Mouse (Mus musculus) spleen, adult 2 months (tissue): Measurements from ENCODE around the gene Tmem203. TPM values are rescaled to one million over a fixed set of nuclear protein-coding genes. Genes with fewer than 3 reads are reported as not detected.
"Not testable (repeated sequence)": the region's sequence is repeated elsewhere in the genome, so short reads cannot be mapped to it uniquely, and the experiment has no call there.

Experiments
- DNase-seq, 2 experiments: peaks; one replicate each; pipeline versions ENCODE4 v3.0.0 to v3.0.0-alpha.2; 2012 to 2021; ENCODE audit warnings: low spot score in 2 of 2, low read depth in 1 of 2
- H3K27ac ChIP-seq: fragments of 200-500 bp; 2 replicates; pipeline ENCODE4 v1.5.1; 2012; ENCODE audit warnings: low read length, inconsistent platforms; ENCODE audit not compliant: insufficient read depth
- H3K27me3 ChIP-seq: fragments of 200-500 bp; 2 replicates; pipeline ENCODE4 v1.6.1; 2012; ENCODE audit warnings: mild to moderate bottlenecking, moderate library complexity, low read length, inconsistent platforms; ENCODE audit not compliant: control insufficient read depth, insufficient read depth
- H3K36me3 ChIP-seq: fragments of 200-500 bp; 2 replicates; pipeline ENCODE4 v1.6.1; 2012; ENCODE audit warnings: mild to moderate bottlenecking, low read length, inconsistent platforms; ENCODE audit not compliant: control insufficient read depth, insufficient read depth
- H3K4me1 ChIP-seq: fragments of 200-500 bp; 2 replicates; pipeline ENCODE4 v1.6.1; 2011; ENCODE audit warnings: inconsistent platforms; ENCODE audit not compliant: control insufficient read depth, insufficient read depth, insufficient read length
- H3K4me3 ChIP-seq: fragments of 200-500 bp; 2 replicates; pipeline ENCODE4 v1.5.1; 2011; ENCODE audit warnings: mild to moderate bottlenecking, inconsistent platforms; ENCODE audit not compliant: insufficient read depth, insufficient read length; ENCODE audit errors: extremely low read depth
- CTCF ChIP-seq: fragments of 200-500 bp; IDR thresholded peaks from 2 replicates; pipeline ENCODE4 v1.5.1; 2011; ENCODE audit warnings: mild to moderate bottlenecking, inconsistent platforms; ENCODE audit not compliant: insufficient read depth, insufficient read length, insufficient replicate concordance; ENCODE audit errors: extremely low read depth
- POLR2A ChIP-seq: fragments of 200-500 bp; IDR thresholded peaks from 2 replicates; pipeline ENCODE4 v1.6.1; 2011; ENCODE audit warnings: low read depth, low read length, inconsistent platforms
- WGBS: fragments of 180-500 bp; shearing (Covaris S2); methylation state at CpG from one replicate; pipeline ENCODE4 v1.1.7; 2018; 5-methylcytosine and 5-hydroxymethylcytosine counted together
- polyA plus RNA-seq: library from polyadenylated mRNA; depleted of rRNA; stranded (reverse); fragments of >200 nt; gene quantifications from 2 replicates; pipeline ENCODE4 v1.2.3, GENCODE M21; 2012

Gene Tmem203
- polyA plus RNA-seq, 1 experiment, result 44.4 TPM

GRCm38 (mm10) chr2:25246183-25247072, 8.8 kb upstream of the Tmem203 start, which contains the start of gene AL732309.1:
TSS of gene AL732309.1 (minus strand) at chr2:25246863.
- TF ChIP-seq CTCF (no peak), POLR2A (no peak)
- WGBS, result 90% methylated on average over 10 of the region's 10 CpGs
- Histone ChIP-seq H3K4me1 (peaks cover 4% of the 10 kb centered on the region), H3K36me3 (peaks cover 25% of the 10 kb centered on the region), H3K4me3 (no peak within 1 kb of the TSS), H3K27me3 (peaks cover 9% of the 10 kb centered on the region), H3K27ac (no peak within 1 kb of the TSS)
- no peak for DNase-seq

- TF ChIP-seq CTCF (peak; percentile 8; the same call in 1 of the 2 replicates), POLR2A (no peak)
- peaks cover 9% of the 10 kb centered on the region for H3K4me1 ChIP-seq
- no peak overlapping the region for H3K27ac ChIP-seq
- DNase-seq, result peak in 1 of 2 experiments; percentile 31
- H3K36me3 ChIP-seq, result peaks cover 29% of the 10 kb centered on the region
- H3K27me3 ChIP-seq, result no peaks in the 10 kb centered on the region
- WGBS, result 92% methylated on average over 1 of the region's 1 CpGs
- H3K4me3 ChIP-seq, result no peak overlapping the region
Observed at GRCm38 (mm10) chr2:25252331-25252730, 2.9 kb upstream of the Tmem203 start.

GRCm38 (mm10) chr2:25256443-25257109, 1.3 kb downstream of the Tmem203 start:
- TF ChIP-seq CTCF, result peak; percentile 2; the same call in 1 of the 2 replicates
- H3K36me3 ChIP-seq, H3K27me3 ChIP-seq, H3K4me1 ChIP-seq, H3K27ac ChIP-seq: not testable (repeated sequence)
- DNase-seq, result peak; percentile 55 to 67
- 0 out of 2 replicates have a peak overlapping the region, but pooled peaks have one; percentile 98 for H3K4me3 ChIP-seq
- WGBS, result 27% methylated on average over 12 of the region's 12 CpGs

GRCm38 (mm10) chr2:25257250-25257649, 2.0 kb downstream of the Tmem203 start:
- 82% methylated on average over 5 of the region's 5 CpGs for WGBS
- not testable (repeated sequence) for H3K27ac ChIP-seq, H3K36me3 ChIP-seq, H3K27me3 ChIP-seq, DNase-seq, H3K4me3 ChIP-seq, H3K4me1 ChIP-seq

GRCm38 (mm10) chr2:25258887-25259286, 3.6 kb downstream of the Tmem203 start:
- DNase-seq, result no peak
- H3K27me3 ChIP-seq, result no peaks in the 10 kb centered on the region
- no peak for TF ChIP-seq POLR2A
- TF ChIP-seq CTCF, result peak; percentile 22; the same call in 1 of the 2 replicates
- H3K4me3 ChIP-seq, result no peak overlapping the region
- H3K27ac ChIP-seq, result no peak overlapping the region
- H3K36me3 ChIP-seq, result no peaks in the 10 kb centered on the region
- H3K4me1 ChIP-seq, result peaks cover 18% of the 10 kb centered on the region
- WGBS, result 82% methylated on average over 2 of the region's 2 CpGs

GRCm38 (mm10) chr2:25261870-25262269, 6.6 kb downstream of the Tmem203 start:
- 0 out of 2 replicates have a peak overlapping the region, but pooled peaks have one; percentile 12 for H3K27ac ChIP-seq
- peak overlapping the region; percentile 39 for H3K4me3 ChIP-seq
- DNase-seq, result no peak
- 54% methylated on average over 12 of the region's 12 CpGs for WGBS
- H3K36me3 ChIP-seq, result no peaks in the 10 kb centered on the region
- H3K4me1 ChIP-seq, result peaks cover 20% of the 10 kb centered on the region
- no peak for TF ChIP-seq CTCF
- TF ChIP-seq POLR2A, result no peak
- no peaks in the 10 kb centered on the region for H3K27me3 ChIP-seq

GRCm38 (mm10) chr2:25262291-25262767, 7.1 kb downstream of the Tmem203 start, which contains the start of gene Tprn:
TSS of gene Tprn (plus strand) at chr2:25262618.
- Histone ChIP-seq H3K4me3 (peak within 1 kb of the TSS; percentile 71), H3K27ac (peak within 1 kb of the TSS; percentile 65), H3K4me1 (peaks cover 20% of the 10 kb centered on the region), H3K36me3 (no peaks in the 10 kb centered on the region), H3K27me3 (no peaks in the 10 kb centered on the region)
- TF ChIP-seq CTCF, result no peak
- peak; percentile 45; the same call in 1 of the 2 replicates for TF ChIP-seq POLR2A
- peak; percentile 94 to 97 for DNase-seq
- under 1% methylated on average over 39 of the region's 39 CpGs for WGBS
